Mouse (Mus musculus) olfactory bulb, adult 2 months (tissue): ENCODE data around the gene Arid5b.

Experiments
- CTCF ChIP-seq: fragments of 200-500 bp; IDR thresholded peaks from 2 replicates; pipeline ENCODE4 v1.5.1; 2012; ENCODE audit warnings: low read depth, mild to moderate bottlenecking, low read length, moderate library complexity; ENCODE audit not compliant: insufficient read depth
- POLR2A ChIP-seq: fragments of 200-500 bp; IDR thresholded peaks from 2 replicates; pipeline ENCODE4 v1.6.1; 2012; ENCODE audit warnings: mild to moderate bottlenecking, low read depth, low read length, moderate library complexity; ENCODE audit not compliant: insufficient read depth

DNA sequence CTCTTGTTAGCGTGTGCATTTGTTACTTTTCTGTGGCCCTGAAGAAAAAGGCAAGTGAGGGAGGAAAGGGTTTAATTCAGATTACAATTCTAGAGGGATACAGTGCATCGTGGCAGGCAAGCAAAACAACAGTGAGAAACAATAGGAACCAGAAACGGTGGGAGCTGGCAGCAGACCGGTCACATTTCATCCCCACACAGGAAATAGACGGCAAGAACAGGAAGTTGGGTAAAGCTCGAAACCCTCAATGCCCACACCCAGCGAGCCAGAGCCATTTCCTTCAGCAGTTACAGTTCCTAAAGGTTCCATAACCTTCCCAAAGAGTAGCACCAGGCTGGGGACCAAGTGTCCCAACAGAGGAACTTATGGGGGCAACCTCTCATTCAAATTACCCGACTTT, 34.2 kb upstream of the Arid5b start:
- TF ChIP-seq POLR2A (no peak), CTCF (no peak)
